Mouse (Mus musculus) gastrocnemius, postnatal 14 days (tissue): ENCODE data around the gene Cpt1b. TPM values are rescaled to one million over a fixed set of nuclear protein-coding genes. Genes with fewer than 3 reads are reported as not detected.

Experiments
- total RNA-seq, 2 experiments: library from RNA; stranded (reverse); gene quantifications; 2 replicates each; pipeline ENCODE4 v1.2.3; 2021

The Cpt1b gene
- total RNA-seq, 2 experiments from 2014 or later, result 230 to 289 TPM

Other genes with a start within 250 kb of the Cpt1b start
- gene Plxnb2, start 245.1 kb downstream of the Cpt1b start, total RNA-seq, result 10 to 100 TPM; 20.9 to 23.8 TPM
- gene Dennd6b, start 229.4 kb downstream of the Cpt1b start, total RNA-seq, result 1 to 10 TPM; 4.1 to 5.4 TPM
- gene Ppp6r2, start 214.3 kb downstream of the Cpt1b start, total RNA-seq, result 10 to 100 TPM; 56.2 to 57.3 TPM
- gene Sbf1, start 110.6 kb downstream of the Cpt1b start, total RNA-seq, result 10 to 100 TPM; 51.2 to 51.5 TPM
- not detected for gene Adm2, start 103.1 kb downstream of the Cpt1b start, total RNA-seq
- not detected for gene Miox, start 91.5 kb downstream of the Cpt1b start, total RNA-seq
- 10 to 100 TPM; 16.9 to 18.3 TPM for gene Lmf2, start 70.2 kb downstream of the Cpt1b start, total RNA-seq
- 10 to 100 TPM; 39.0 to 40.8 TPM for gene Ncaph2, start 70.1 kb downstream of the Cpt1b start, total RNA-seq
- gene Sco2, start 52.0 kb downstream of the Cpt1b start, total RNA-seq, result 10 to 100 TPM; 15.2 to 15.3 TPM
- under 1 TPM; 0.25 to 0.64 TPM for gene Tymp, start 48.8 kb downstream of the Cpt1b start, total RNA-seq
- gene Odf3b, start 46.6 kb downstream of the Cpt1b start, total RNA-seq, result 1 to 10 TPM in 1 of 2 experiments, under 1 TPM in 1; 0.44 to 1.0 TPM
- gene Klhdc7b, start 40.9 kb downstream of the Cpt1b start, total RNA-seq, result not detected
- gene Syce3, start 15.4 kb downstream of the Cpt1b start, total RNA-seq, result not detected
- gene C730034F03Rik, start 3.7 kb upstream of the Cpt1b start, total RNA-seq, result under 1 TPM; 0.16 to 0.89 TPM
- gene Gm44502, start 3.8 kb upstream of the Cpt1b start, total RNA-seq, result under 1 TPM in 1 of 2 experiments, not detected in 1; 0.71 TPM
- gene Chkb, start 4.0 kb upstream of the Cpt1b start, total RNA-seq, result 10 to 100 TPM; 19.6 to 28.5 TPM
- gene Mapk8ip2, start 28.1 kb upstream of the Cpt1b start, total RNA-seq, result under 1 TPM; 0.16 to 0.25 TPM
- 1 to 10 TPM; 7.2 to 7.4 TPM for gene Arsa, start 51.6 kb upstream of the Cpt1b start, total RNA-seq
- 10 to 100 TPM; 15.2 to 25.8 TPM for gene Shank3, start 73.8 kb upstream of the Cpt1b start, total RNA-seq
- gene Acr, start 142.5 kb upstream of the Cpt1b start, total RNA-seq, result under 1 TPM; 0.14 to 0.16 TPM
- gene Rabl2, start 166.1 kb upstream of the Cpt1b start, total RNA-seq, result 1 to 10 TPM; 3.7 to 4.3 TPM